Mouse (Mus musculus) right cerebral cortex, postnatal 25 days (tissue): ENCODE measurements around the gene H2afj.

Source experiments
- DNase-seq: peaks from one replicate; pipeline ENCODE4 v3.0.0; 2022

The H2afj gene

DNA sequence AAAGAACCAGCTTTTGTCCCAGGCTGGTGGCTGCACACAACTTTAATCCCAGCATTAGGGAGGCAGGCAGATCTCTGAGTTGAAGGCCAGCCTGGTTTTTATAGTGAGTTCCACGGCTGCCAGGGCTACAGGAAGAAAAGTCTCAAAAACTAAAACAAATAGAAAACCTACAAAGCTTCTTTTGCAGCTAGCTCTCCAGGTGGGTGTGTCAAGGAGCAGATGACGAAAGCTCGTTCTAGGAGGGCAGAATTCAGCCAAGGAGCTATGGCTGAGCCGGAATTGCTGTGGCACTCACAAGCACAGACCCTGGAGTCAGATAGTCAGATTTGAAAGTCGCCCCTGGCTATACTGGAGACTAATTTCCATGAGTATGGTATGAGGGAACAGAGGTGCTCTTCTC is 1.2 kb upstream of the H2afj start:
- DNase-seq: no peak

- DNase-seq: no peak
These were observed 540 bp upstream of the H2afj start for GRCm38 (mm10) chr6:136807395-136808013.

DNA sequence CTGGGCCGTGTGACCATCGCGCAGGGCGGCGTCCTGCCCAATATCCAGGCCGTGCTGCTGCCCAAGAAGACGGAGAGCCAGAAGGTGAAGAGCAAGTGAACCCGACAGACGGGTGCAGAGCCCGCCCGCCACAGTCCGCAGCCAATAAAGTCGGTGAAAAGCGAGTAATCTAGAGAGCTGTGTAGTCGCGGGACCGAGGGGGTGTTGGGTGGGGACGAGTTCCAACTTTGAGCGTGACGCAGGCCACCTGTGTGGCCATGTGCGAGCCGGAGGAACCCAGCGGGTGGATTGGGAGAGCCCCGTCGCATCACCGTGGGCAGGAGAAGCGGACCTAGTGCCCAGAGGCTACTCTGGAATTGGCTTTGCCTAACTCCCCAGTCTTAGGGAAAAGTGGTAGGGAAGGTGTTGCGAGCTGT is 595 bp downstream of the H2afj start:
- DNase-seq: peak; percentile 59

GRCm38 (mm10) chr6:136809077-136809476 is 1.0 kb downstream of the H2afj start:
- DNase-seq: no peak

- no peak for DNase-seq
These were observed 1.6 kb downstream of the H2afj start for GRCm38 (mm10) chr6:136809673-136810072.

DNA sequence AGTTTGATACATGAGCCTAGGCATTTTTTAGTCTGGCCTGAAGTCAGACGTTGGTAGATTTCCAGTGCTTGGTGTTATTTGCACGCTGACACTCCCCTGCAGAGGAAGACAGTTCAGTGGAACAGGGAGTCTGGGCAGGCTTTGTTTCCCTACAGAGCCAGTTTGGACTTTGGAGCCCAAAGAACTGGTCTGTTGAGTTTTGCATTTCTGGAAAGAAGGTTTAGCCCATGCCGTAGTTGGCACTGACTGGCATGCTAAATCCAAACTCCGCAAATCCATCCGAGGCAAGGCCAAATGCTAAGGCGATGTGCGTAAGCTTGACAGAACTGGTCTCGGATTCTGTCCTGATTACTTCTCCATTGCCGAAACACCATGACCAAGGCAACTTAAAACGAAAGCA is 3.2 kb downstream of the H2afj start:
- DNase-seq: no peak

DNA sequence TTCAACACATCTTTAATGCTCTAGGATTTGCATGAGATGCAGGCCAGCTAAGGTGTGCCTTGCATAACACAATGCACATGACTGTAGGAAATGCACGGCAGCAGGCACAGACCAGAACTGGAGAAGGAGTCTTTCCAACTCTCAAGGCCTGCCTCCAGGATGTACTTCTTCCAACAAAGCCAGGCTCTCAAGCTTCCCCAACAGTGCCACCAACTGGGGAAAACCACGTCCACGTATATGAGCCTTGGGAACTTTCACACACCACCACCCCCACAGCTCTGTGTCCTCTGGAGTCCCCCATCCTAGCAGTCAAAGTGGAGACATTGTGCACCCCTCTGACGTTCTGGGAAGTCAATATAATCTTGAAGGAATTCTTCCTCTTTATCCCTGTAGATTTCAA is 5.1 kb downstream of the H2afj start:
- no peak for DNase-seq

- no peak for DNase-seq
These were observed 7.3 kb downstream of the H2afj start for GRCm38 (mm10) chr6:136815381-136815780.

GRCm38 (mm10) chr6:136816826-136817225 is 8.8 kb downstream of the H2afj start:
- no peak for DNase-seq

- DNase-seq: peak; percentile 83
These were observed 9.5 kb downstream of the H2afj start for GRCm38 (mm10) chr6:136817549-136817948.

DNA sequence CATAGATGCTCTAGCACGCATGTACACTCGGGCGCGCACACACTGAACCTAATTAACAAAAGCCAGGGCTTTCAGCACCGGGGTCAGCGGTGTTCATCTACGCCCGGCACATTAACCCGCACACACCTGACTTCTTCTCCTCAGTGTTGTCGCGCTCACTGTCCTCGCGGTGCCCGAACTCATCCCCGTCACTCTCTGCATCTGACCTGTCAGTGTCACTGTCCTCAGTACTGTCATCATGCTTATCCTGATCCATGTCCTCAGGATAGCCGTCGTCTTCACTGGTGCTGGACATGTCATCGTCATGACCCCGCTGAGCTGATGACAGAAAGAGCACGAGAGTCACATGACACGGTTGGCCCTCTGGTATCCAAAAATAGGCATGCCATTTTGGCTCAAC is 12.3 kb downstream of the H2afj start:
- no peak for DNase-seq

DNA sequence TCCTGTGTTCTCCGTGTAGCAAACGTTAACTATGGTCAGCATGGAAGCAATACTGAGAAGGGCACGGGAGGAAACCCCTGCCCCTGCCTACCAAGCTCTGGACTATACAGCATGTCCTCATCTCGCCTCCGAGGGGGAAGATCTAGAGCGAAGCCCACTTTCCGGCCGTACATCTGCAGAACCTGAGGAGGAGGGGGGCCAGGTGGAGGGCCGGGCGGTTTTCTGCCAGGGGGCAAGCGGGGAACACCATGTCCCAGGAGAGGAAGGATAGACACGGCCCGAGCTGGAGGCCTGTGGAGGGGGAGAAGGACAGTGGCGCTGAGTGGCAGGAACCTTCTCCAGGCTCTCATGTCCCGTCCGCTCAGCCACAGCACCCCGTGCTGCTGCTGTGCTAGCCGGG is 13.0 kb downstream of the H2afj start:
- DNase-seq: no peak

DNA sequence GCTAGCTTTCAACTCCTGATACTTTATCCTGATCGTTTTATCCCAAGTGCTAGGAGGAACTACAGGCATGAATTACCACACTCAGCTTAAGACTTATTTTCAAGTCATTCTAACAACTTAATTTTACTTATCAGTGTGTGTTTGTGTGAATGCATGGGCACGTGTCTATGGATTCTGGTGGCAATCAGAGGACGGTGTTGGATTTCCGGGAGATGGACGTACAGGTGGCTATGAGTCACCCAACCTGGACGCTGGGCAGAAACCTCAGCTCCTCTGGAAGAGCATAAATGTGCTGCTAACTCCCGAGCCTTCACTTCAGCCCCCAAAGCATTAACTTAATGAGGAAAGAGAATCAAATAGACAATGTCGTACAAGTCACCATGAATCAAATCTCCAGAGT is 16.9 kb downstream of the H2afj start:
- DNase-seq: no peak

DNA sequence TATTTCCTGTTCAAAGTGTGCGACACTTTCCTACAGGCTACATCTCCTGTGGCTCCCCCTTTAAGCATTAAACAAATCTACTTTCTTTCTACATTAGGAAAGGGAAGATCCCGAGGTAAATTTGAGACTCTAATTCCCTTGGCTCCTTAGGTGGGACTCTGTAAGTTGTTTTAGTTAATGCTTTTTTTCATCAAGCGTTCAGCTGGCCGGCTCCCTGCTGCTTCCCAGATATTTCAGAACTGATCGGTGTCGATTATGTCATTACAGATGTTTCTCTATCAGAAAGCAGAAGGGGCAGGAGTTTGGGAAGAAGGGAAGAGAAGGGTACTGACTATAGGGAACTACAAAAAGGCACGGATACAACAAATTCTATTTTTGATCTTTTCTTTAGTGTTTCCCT is 19.1 kb downstream of the H2afj start:
- no peak for DNase-seq

DNA sequence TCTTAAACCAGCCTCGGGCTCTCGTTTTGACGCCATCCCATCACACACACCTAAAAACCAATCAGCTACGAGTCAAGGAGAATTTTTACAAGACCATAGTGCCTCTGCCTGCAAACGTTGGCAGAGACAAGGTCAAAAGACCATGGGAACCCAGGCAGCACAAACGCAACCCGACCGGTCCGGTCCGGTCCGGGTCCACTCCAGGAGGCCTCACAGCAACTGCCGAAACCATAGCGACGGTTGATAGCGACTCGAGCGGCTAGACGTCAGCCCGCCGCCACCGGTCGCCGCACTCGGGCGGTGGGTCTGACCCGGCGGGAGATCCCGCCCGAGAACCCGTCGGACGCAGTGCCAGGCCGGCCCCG is 19.5 kb downstream of the H2afj start, which contains the start of gene BC049715:
BC049715 (plus strand) TSS at position 111 of the 365 bp plus-strand sequence.
- no peak for DNase-seq

DNA sequence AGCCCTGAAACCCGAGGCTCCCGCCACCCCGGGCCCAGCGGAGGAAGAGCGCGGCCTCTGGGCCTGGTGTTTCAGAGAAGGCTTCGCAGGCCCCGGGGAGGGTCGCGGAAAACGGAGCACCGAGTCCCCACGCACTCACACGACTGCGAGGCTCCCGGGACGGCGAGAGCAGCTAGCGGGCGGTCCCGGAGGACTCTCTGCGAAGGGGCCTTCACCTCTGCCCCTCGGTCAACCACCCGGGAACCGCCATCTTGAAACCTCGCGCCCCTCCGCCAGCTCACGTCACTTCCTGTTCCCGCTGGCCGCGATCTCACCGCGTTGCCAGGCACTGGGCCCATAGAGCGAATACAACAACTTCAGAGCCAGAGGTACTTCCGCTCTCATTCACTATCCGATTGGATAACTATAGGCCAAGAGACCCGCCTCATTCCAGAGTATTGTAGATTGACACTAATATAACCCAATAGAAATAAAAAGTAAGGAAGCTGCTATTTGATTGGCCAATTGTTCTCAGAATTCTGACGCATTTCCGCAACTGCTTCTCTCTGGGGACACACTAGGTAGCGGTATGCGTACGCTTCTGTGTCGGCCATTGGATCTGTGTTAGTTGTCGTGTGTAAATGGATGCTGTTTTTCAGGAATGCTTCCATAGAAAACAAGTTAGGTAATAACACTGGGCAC is 20.0 kb downstream of the H2afj start, which contains the start of gene Wbp11:
Wbp11 (minus strand) TSS at position 353 of the 681 bp plus-strand sequence.
- peak; percentile 97 for DNase-seq

- no peak for DNase-seq
These were observed 20.6 kb downstream of the H2afj start for GRCm38 (mm10) chr6:136828681-136829080.

- DNase-seq: no peak
These were observed 23.7 kb downstream of the H2afj start for GRCm38 (mm10) chr6:136831712-136832111.

DNA sequence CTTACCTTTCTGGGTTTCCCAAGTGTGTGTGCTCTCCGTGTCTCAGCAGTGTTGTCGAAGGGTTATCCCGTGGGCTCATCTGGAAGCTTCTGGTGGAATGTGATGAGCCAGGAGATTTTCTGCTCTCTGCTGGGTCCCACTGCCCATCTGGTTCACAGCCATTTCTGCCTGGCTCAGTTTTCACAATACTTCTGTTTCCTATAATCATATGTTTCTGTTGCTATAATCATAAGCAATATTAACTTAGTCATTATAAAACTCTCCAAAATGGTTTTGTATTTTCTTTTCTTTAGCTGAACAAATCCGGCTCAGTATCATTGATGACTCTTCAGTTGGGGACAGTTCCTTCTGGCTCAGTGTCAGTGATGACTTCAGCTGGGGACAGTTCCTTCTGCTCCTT is 27.3 kb downstream of the H2afj start, which contains the start of gene Smco3:
Smco3 (minus strand) TSS at position 101 of the 400 bp plus-strand sequence.
- no peak for DNase-seq

DNA sequence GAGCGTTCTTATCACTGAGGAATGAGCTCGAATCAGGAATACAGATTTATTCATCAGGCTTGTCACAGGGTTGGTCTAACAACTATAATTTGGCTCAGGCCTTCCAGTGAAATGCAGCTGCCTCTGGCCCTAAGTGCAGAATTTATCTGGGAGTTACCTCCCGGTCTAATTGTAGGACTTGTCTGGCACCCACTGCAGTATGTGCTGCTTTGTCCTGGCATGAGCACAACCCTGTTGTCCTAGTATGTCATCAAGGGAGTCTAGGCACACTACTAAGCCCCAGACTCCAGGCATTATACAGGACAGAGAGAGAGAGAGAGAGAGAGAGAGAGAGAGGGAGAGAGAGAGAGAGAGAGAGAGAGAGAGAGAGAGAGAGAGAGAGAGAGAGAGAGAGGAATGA is 29.3 kb downstream of the H2afj start:
- no peak for DNase-seq

DNA sequence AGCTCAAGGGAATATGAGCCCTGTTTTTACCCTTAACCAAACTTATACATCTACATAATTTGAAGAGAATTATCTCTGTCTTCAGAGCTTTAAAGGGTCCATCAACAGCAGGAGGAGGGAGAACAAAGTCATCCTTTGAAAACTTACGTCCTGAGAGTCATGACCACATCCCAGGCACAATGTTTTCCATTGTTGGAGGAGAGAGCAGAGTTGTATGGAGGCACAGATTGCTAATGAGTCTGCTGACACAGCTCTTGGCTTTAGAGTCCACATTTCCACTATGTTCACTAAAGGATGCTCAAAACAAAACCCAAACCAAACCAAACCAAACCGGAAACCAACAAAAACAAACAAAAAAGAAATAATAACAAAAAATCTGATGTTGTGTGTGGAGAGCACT is 36.9 kb downstream of the H2afj start:
- no peak for DNase-seq

DNA sequence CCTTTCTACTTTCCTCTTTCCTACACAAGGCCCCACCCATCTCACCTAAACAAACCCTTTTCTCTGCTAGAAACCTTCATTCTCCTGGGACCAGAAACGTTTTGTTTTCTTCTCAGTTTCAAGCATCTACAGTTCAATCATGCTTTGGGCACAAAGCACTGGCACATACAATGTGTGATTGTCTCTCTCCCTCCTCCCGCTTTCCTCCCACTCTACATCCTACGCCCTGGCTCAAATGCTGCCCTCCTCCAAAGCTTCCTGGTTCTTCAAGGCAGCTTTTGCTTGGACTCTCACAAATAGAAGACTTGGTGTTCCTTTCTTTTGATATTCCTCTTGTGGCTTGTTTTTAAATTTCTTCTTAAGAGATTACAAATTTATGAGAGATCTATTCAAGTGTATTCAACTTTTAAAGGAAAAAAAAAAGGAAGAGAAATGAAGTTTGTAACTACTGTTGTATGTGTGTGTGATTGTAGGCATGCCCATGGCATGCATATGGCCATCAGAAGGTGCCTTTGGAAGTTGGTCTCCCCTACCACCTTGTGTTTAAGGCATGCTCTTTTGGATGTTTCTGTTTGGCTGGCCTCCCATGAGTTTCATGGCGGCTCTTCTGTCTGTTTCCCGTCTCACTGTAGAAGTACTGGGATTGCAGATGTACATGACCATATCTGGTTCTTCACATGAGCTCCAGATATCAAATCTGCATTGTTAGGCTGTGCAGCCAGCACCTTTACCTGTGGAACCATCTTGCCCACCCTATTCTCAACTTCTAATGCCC is 37.8 kb downstream of the H2afj start:
- no peak for DNase-seq

- DNase-seq: no peak
These were observed 39.2 kb downstream of the H2afj start for GRCm38 (mm10) chr6:136847267-136847666.

- DNase-seq: no peak
These were observed 39.7 kb downstream of the H2afj start for GRCm38 (mm10) chr6:136847790-136848189.
